Mouse (Mus musculus): ENCODE measurements around the gene Rad54l. TPM values are rescaled to one million over a fixed set of nuclear protein-coding genes. Genes with fewer than 3 reads are reported as not detected.

The Rad54l gene
- total RNA-seq (2023): 0.38 TPM

DNA sequence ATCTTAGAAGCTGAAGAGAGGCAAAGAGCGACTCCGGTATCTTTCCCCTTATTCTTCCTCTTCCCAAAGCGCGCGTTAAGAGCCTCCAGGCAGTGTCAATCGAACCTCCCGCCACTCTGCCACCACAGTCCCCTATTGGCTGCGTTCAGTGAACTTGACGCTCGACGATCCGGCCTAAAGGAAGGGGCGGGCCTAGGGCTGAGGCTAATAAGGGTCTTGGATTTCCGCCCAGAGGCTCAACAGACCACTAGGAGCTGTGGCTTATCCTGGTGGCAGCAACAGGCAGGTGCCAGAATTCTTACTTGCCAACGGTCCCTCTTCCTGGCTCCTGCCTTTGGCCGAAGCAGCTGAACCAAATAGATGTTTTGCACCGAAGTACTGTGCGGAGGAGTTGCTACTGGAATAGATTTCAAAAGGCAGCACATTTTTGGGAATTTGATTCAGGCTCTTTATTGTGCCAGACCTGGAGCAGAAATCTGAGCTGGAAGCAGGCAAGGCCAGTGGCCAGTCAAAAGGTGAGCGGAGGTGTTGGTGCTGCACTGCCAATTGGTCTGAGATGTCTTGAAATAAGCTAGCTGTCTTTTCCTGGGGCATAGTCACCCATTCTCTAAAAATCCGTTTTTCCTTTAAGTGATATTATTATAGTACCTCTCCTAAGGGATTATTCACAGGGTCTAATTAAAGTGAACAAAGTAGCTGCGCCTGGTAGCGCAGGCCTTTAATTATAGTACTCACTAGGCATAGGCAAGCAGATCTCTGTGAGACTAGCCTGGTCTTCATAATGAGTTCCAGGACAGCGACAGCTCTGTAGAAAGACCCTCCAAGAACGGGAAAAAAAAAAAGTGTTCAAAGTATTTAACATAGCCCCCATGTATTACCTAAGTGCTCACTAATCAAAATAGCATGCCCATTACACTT is at the start of gene Rad54l, which contains the start of gene Pomgnt1:
Gene Rad54l (minus strand): TSS at position 89 of the 918 bp plus-strand sequence.
Gene Pomgnt1 (plus strand): TSS at position 239 of the 918 bp plus-strand sequence.

GRCm38 (mm10) chr4:116173072-116173471 is 49.6 kb upstream of the Rad54l start, which contains the start of the genes 1700042G07Rik and Gm49337:
TSS of gene 1700042G07Rik (plus strand) at chr4:116173372.
TSS of gene Gm49337 (plus strand) at chr4:116173384.

DNA sequence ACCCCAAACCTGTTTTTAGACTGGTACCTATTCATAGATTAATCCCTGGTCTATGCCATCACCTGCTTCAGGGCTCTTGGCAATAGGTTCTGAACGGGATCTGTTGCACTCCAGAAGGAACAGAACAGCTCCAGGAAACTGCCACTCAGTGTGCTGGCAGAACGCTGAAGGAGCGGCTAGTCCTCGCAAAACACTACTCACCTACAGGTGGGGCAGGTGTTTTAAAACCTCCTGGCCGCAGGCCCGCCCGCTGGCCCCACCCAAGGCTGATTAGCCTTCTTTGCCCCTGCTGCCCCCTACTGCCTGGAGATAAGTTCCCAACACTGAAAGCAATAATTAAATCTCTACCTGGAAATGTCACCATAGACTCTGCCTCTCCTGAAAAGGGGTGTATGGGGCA is 43.9 kb upstream of the Rad54l start, which contains the start of gene Tspan1:
Gene Tspan1 (minus strand): TSS at position 198 of the 400 bp plus-strand sequence.

DNA sequence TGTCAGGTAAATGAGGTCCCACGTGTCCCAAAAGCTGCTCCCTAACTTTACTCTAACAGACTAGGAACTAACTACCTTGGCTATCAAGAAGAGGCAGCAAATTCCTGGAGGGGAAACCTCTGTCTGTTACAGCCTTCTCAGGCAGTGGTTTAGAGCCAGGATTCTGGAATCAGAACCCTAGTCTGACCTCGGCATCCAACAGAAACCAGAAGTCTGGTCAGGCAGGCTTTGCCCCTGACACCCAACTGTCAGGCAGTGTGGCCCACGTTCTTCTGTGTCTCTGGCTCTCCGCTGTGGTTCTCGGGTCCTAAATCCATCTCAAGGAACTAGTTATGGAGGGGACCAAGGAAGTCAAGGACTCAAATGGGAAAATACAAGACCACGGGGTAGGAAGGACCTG is 27.7 kb upstream of the Rad54l start, which contains the start of gene Lurap1:
Gene Lurap1 (minus strand): TSS at position 101 of the 400 bp plus-strand sequence.

GRCm38 (mm10) chr4:116074861-116075620 is 48.4 kb downstream of the Rad54l start, which contains the start of the genes Uqcrh and Lrrc41:
TSS of gene Uqcrh (minus strand) at chr4:116075071.
TSS of gene Lrrc41 (plus strand) at chr4:116075269.

DNA sequence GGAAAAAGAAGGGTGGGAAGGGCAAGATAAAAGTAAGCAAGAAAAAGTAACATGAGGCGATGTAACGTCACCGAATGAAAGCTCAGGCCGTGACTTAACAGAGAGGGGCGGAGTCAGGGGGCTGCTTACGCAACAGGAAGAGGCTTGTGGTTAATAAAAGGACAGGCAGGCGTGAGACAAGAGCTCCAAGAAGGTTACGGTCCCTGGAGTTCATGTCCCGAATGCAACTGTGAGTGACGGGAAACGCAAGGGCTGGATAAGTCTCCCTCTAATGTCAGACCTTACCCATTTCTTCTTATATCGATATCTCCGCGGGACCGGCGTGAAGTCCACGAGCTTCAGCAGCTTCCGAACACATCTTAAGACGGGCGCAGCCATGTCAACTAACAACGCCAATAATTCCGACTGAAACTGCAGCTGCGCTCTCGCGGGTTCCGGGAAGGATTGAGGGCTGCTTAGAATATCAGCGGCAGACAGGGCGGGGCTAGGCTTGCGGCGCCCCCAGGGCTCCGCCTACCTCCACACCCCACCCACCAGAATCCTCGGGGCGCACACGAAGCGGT is 70.0 kb downstream of the Rad54l start, which contains the start of gene Nsun4:
Gene Nsun4 (minus strand): TSS at position 478 of the 563 bp plus-strand sequence.

Other genes with a start within 250 kb of the Rad54l start
- gene Kncn, start 239.3 kb downstream of the Rad54l start, total RNA-seq (2023): not detected
- not detected for gene 6430628N08Rik, start 233.0 kb downstream of the Rad54l start, total RNA-seq (2023)
- gene Dmbx1, start 183.8 kb downstream of the Rad54l start, total RNA-seq (2023): not detected
- gene Faah, start 105.8 kb downstream of the Rad54l start, total RNA-seq (2023): 141 TPM
- 63.0 TPM for gene Nsun4, start 69.8 kb downstream of the Rad54l start, total RNA-seq (2023)
- 297 TPM for gene Uqcrh, start 48.6 kb downstream of the Rad54l start, total RNA-seq (2023)
- 25.1 TPM for gene Lrrc41, start 48.4 kb downstream of the Rad54l start, total RNA-seq (2023)
- gene Pomgnt1, start 150 bp upstream of the Rad54l start, total RNA-seq (2023): 31.9 TPM
- gene Lurap1, start 27.6 kb upstream of the Rad54l start, total RNA-seq (2023): 0.56 TPM
- not detected for gene Tspan1, start 43.9 kb upstream of the Rad54l start, total RNA-seq (2023)
- not detected for gene 1700042G07Rik, start 49.7 kb upstream of the Rad54l start, total RNA-seq (2023)
- gene Gm49337, start 49.7 kb upstream of the Rad54l start, total RNA-seq (2023): not detected
- 3.2 TPM for gene Pik3r3, start 97.9 kb upstream of the Rad54l start, total RNA-seq (2023)